Mouse (Mus musculus) megakaryocyte, embryonic 14.5 days (primary cell): Measurements from ENCODE around the gene Zbtb40.

Source experiments
- FLI1 ChIP-seq: IDR thresholded peaks from 2 replicates; pipeline ENCODE4 v1.6.1; 2012; ENCODE audit warnings: low read length, inconsistent platforms, mixed read lengths
- GATA1 ChIP-seq: IDR thresholded peaks from 3 replicates; pipeline ENCODE4 v1.6.1; 2012; ENCODE audit warnings: mixed read lengths, low read length, inconsistent platforms, borderline replicate concordance

- TF ChIP-seq GATA1: no peak
- no peak for TF ChIP-seq FLI1
Observed at GRCm38 (mm10) chr4:137082866-137083265, 34.3 kb upstream of the Zbtb40 start.
